Mouse (Mus musculus) embryonic facial prominence, embryonic 10.5 days (tissue): Measurements from ENCODE around the gene Pdhb. TPM values are rescaled to one million over a fixed set of nuclear protein-coding genes. Genes with fewer than 3 reads are reported as not detected.

Source experiments
- DNase-seq: peaks from one replicate; pipeline ENCODE4 v3.0.0-alpha.2; 2017; ENCODE audit warnings: low spot score
- H3K27ac ChIP-seq: fragments of 300-500 bp; sonication (generic); replicated peaks from 2 replicates; pipeline ENCODE4 v1.5.1; 2016; ENCODE audit warnings: mild to moderate bottlenecking
- H3K27me3 ChIP-seq: fragments of 300-500 bp; sonication (generic); replicated peaks from 2 replicates; pipeline ENCODE4 v1.6.1; 2016; ENCODE audit warnings: low read depth, mild to moderate bottlenecking; ENCODE audit not compliant: poor library complexity, severe bottlenecking
- H3K36me3 ChIP-seq: fragments of 300-500 bp; sonication (generic); replicated peaks from 2 replicates; pipeline ENCODE4 v1.6.1; 2016; ENCODE audit warnings: mild to moderate bottlenecking, moderate library complexity
- H3K4me1 ChIP-seq: fragments of 300-500 bp; sonication (generic); 2 replicates; pipeline ENCODE4 v1.6.1; 2016
- H3K4me3 ChIP-seq: fragments of 300-500 bp; sonication (generic); 2 replicates; pipeline ENCODE4 v1.5.1; 2016; ENCODE audit warnings: mild to moderate bottlenecking, moderate library complexity
- H3K9me3 ChIP-seq: fragments of 300-500 bp; sonication (generic); 2 replicates; pipeline ENCODE4 v1.6.1; 2016; ENCODE audit warnings: mild to moderate bottlenecking
- WGBS: fragments of 180-500 bp; shearing (Covaris S2); methylation state at CpG from one replicate; pipeline ENCODE4 v1.1.7; 2016; 5-methylcytosine and 5-hydroxymethylcytosine counted together
- polyA plus RNA-seq: library from polyadenylated mRNA; unstranded; fragments of >200 nt; fragmentation: Nextera tagmentation; extraction: Ambion mirVana; gene quantifications from 2 replicates; pipeline ENCODE4 v1.2.1, GENCODE M21; 2016

Pdhb gene
- polyA plus RNA-seq, 1 experiment from 2014 or later: 214 TPM

- peaks cover 4% of the 10 kb centered on the region for H3K36me3 ChIP-seq
- H3K4me3 ChIP-seq: no peak overlapping the region
- no peaks in the 10 kb centered on the region for H3K4me1 ChIP-seq
- WGBS: 84% methylated on average over 3 of the region's 3 CpGs
- DNase-seq: no peak
- H3K9me3 ChIP-seq: no peaks in the 10 kb centered on the region
- no peaks in the 10 kb centered on the region for H3K27me3 ChIP-seq
- no peak overlapping the region for H3K27ac ChIP-seq
Measured at GRCm38 (mm10) chr14:8119904-8120303, 52.9 kb downstream of the Pdhb start.

DNA sequence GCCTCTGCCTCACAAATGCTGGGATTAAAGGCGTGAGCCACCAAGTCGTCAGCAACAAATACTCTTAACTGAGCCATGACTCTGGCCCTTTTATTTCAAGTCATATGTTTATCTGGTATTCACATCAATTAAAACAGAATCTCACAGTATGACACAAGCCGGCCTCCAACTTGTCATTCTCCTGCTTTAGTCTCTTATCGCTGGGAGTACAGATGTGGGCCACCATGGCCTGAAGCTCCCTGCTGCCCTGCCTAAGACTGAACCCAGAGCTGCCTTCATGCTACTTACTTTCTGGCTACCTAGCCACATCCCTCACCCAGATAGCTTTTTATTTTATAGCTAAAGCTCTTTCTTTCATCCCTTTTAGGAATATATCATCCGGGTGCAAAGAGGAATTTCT, 53.4 kb downstream of the Pdhb start:
- Histone ChIP-seq H3K27me3 (no peaks in the 10 kb centered on the region), H3K36me3 (peaks cover 4% of the 10 kb centered on the region)

GRCm38 (mm10) chr14:8117371-8117770, 55.5 kb downstream of the Pdhb start:
- WGBS: 81% methylated on average over 2 of the region's 2 CpGs
- H3K27ac ChIP-seq: no peak overlapping the region
- H3K36me3 ChIP-seq: no peaks in the 10 kb centered on the region
- H3K4me3 ChIP-seq: no peak overlapping the region
- DNase-seq: no peak
- no peaks in the 10 kb centered on the region for H3K27me3 ChIP-seq
- no peaks in the 10 kb centered on the region for H3K4me1 ChIP-seq
- H3K9me3 ChIP-seq: no peaks in the 10 kb centered on the region

More for the DNA sequence above, 53.4 kb downstream of the Pdhb start:
- Histone ChIP-seq H3K9me3 (no peaks in the 10 kb centered on the region), H3K4me3 (no peak overlapping the region), H3K27ac (no peak overlapping the region), H3K4me1 (no peaks in the 10 kb centered on the region)
- WGBS: 92% methylated on average over 5 of the region's 5 CpGs
- DNase-seq: no peak

Other genes with a start within 250 kb of the Pdhb start
- gene Gm45521, start 215.7 kb downstream of the Pdhb start, polyA plus RNA-seq: 0.48 TPM in 1 of 2 replicates, not detected in the other
- 0.04 TPM in 1 of 2 replicates, not detected in the other for gene Dnase1l3, start 178.5 kb downstream of the Pdhb start, polyA plus RNA-seq
- gene Abhd6, start 170.1 kb downstream of the Pdhb start, polyA plus RNA-seq: 16.9 and 17.6 TPM in 2 replicates
- 57.0 and 61.5 TPM in 2 replicates for gene Rpp14, start 92.7 kb downstream of the Pdhb start, polyA plus RNA-seq
- 17.3 and 17.4 TPM in 2 replicates for gene Pxk, start 74.8 kb downstream of the Pdhb start, polyA plus RNA-seq
- gene Kctd6, start 41.1 kb upstream of the Pdhb start, polyA plus RNA-seq: 6.3 and 8.3 TPM in 2 replicates
- not detected in 2 replicates for gene Acox2, start 86.3 kb upstream of the Pdhb start, polyA plus RNA-seq
- 1.1 and 1.6 TPM in 2 replicates for gene Fam107a, start 145.0 kb upstream of the Pdhb start, polyA plus RNA-seq
- gene Oit1, start 205.7 kb upstream of the Pdhb start, polyA plus RNA-seq: 0.24 and 0.42 TPM in 2 replicates